Mouse (Mus musculus): ENCODE results near the gene Cyb561. TPM values are rescaled to one million over a fixed set of nuclear protein-coding genes. Genes with fewer than 3 reads are reported as not detected.

Cyb561 gene
- 4.3 and 4.8 TPM in 2 replicates for polyA plus RNA-seq (2015; fragmentation: Nextera tagmentation; extraction: Ambion mirVana)

GRCm38 (mm10) chr11:105952911-105953386 is at the start of gene Cyb561:
Cyb561 (minus strand) TSS chr11:105953336.

DNA sequence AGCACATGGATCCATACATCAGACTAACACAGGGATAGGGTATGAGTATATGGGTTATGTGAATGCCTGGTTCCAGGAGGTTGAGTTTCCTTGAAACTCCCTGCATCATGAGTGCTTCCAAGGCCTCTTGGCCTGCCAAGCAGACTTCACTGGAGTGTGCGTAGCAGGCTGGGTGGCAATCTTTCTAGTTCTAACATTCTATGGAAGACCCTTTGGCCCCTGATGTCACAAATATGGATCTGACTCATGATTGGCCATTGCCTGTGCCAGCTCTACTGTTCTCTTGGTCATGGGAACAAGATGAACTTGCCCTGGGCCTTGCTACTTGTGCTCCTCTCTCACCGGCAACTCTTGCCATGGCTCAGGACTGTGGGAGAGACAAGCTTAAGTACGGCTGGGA is 41.2 kb upstream of the Cyb561 start, which contains the start of gene Ace3:
Gene Ace3, plus strand, starts transcription at position 301 of the 400 bp plus-strand sequence.

GRCm38 (mm10) chr11:105967741-105968574 is 14.8 kb upstream of the Cyb561 start, which contains the start of gene Ace:
Ace (plus strand) TSS chr11:105967945.

Other genes with a start within 250 kb of the Cyb561 start
- gene Ace, start 14.6 kb upstream of the Cyb561 start, polyA plus RNA-seq (2015; fragmentation: Nextera tagmentation; extraction: Ambion mirVana), result 4.0 and 4.3 TPM in 2 replicates
- not detected in 2 replicates for gene Ace3, start 41.3 kb upstream of the Cyb561 start, polyA plus RNA-seq (2015; fragmentation: Nextera tagmentation; extraction: Ambion mirVana)
- gene Kcnh6, start 54.8 kb upstream of the Cyb561 start, polyA plus RNA-seq (2015; fragmentation: Nextera tagmentation; extraction: Ambion mirVana), result 0.07 and 0.09 TPM in 2 replicates
- gene Dcaf7, start 83.5 kb upstream of the Cyb561 start, polyA plus RNA-seq (2015; fragmentation: Nextera tagmentation; extraction: Ambion mirVana), result 27.0 and 28.4 TPM in 2 replicates
- 10.9 and 11.8 TPM in 2 replicates for gene Taco1, start 112.7 kb upstream of the Cyb561 start, polyA plus RNA-seq (2015; fragmentation: Nextera tagmentation; extraction: Ambion mirVana)
- gene Map3k3, start 131.3 kb upstream of the Cyb561 start, polyA plus RNA-seq (2015; fragmentation: Nextera tagmentation; extraction: Ambion mirVana), result 13.3 and 14.6 TPM in 2 replicates
- gene Gm10840, start 207.5 kb upstream of the Cyb561 start, polyA plus RNA-seq (2015; fragmentation: Nextera tagmentation; extraction: Ambion mirVana), result not detected in 2 replicates
- gene Limd2, start 207.5 kb upstream of the Cyb561 start, polyA plus RNA-seq (2015; fragmentation: Nextera tagmentation; extraction: Ambion mirVana), result 48.7 and 60.5 TPM in 2 replicates
- 22.1 and 25.0 TPM in 2 replicates for gene Strada, start 248.8 kb upstream of the Cyb561 start, polyA plus RNA-seq (2015; fragmentation: Nextera tagmentation; extraction: Ambion mirVana)

Measured in skeletal muscle tissue, postnatal 0 days (tissue).